Mouse (Mus musculus): ENCODE data around the gene Nrip1.

Gene Nrip1

DNA sequence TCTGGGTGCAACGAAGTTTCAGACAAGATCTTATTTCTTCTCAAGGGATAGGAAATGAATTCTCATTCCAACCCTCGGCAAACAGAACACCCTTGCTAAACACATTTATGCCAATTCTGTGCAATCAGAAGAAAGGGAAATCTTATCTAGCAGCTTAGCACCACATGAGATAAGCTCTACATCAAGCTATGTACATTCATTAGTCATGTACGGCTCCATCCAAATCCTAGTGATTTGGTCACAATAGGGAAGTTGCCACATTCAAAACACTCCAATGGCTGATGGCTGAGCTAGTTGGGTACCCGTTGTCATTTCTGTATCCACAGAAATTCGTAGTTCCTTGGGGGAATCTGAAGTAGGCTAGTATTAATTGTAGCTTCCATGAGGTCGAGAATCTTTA is 91.8 kb downstream of the Nrip1 start:
- no peak for DNase-seq (ENCODE audit: low spot score)

- no peak for DNase-seq (ENCODE audit: low spot score)
Observed at GRCm38 (mm10) chr16:76280365-76280764, 93.3 kb downstream of the Nrip1 start.

GRCm38 (mm10) chr16:76276271-76276670 is 97.4 kb downstream of the Nrip1 start:
- DNase-seq (ENCODE audit: low spot score), result no peak

GRCm38 (mm10) chr16:76275584-76275983 is 98.0 kb downstream of the Nrip1 start:
- DNase-seq (ENCODE audit: low spot score), result no peak

- no peak for DNase-seq (ENCODE audit: low spot score)
Observed at GRCm38 (mm10) chr16:76275166-76275565, 98.5 kb downstream of the Nrip1 start.

- no peak for DNase-seq (ENCODE audit: low spot score)
Observed at GRCm38 (mm10) chr16:76266635-76267268, 106.9 kb downstream of the Nrip1 start.

- no peak for DNase-seq (ENCODE audit: low spot score)
Observed at GRCm38 (mm10) chr16:76265874-76266273, 107.8 kb downstream of the Nrip1 start.

DNA sequence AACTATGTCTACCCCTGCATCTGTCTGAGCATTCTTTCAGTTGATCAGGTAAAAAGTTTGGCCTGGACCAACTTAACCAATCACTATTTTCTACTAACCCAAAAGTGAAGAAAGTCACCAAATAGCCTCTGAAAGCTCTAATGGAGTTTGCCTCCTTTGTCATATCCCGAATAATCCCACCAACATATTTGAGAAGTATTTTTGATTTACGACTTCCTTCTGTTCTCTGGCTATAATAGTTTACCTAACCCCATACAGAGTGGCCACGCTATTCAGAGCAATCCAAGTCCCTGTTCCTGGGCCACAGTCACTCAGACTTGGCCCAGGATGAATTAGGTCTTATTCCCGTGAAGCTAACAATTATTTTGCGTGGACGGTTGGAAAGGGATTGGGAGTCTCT is 108.3 kb downstream of the Nrip1 start:
- DNase-seq (ENCODE audit: low spot score), result no peak

DNA sequence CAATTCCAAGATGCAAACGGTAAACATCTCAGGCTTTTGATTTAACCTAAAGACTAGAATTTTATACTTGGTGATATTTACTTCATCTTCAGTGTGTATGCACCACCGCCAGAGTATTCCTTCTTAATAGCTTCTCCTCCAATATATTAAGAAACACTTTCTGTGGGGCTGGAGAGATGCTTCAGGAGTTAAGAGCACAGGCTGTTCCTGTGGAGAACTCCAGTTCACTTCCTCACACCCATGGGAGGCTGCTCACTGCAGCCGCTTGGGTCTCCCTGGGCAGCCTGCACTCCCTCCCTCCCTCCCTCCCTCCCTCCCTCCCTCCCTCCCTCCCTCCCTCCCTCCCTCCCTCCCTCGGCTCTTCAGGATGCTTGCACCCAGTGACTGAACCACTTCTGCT is 110.2 kb downstream of the Nrip1 start:
- no peak for DNase-seq (ENCODE audit: low spot score)

GRCm38 (mm10) chr16:76260296-76260695 is 113.3 kb downstream of the Nrip1 start:
- DNase-seq (ENCODE audit: low spot score), result no peak

DNA sequence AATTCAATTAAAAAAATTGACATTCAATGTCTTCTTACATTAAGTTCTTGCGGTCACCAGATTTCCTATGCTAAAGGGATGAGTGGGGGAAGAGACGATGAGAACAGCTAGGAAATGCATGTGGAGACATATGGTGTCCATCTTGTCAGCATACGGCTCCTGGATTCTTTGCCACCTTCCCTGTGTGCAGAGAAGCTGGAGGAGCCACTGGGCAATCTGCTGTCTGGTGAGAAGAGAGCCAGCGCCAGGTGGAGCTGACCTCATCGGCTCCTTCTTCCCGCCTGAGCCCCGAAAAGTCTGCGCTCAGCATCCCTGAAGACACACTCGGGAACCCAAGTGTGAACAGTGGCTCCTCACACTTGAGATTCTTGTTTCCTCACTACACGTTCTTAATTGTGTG is 121.8 kb downstream of the Nrip1 start:
- no peak for DNase-seq (ENCODE audit: low spot score)

- no peak for DNase-seq (ENCODE audit: low spot score)
Observed at GRCm38 (mm10) chr16:76249345-76250091, 124.1 kb downstream of the Nrip1 start.

DNA sequence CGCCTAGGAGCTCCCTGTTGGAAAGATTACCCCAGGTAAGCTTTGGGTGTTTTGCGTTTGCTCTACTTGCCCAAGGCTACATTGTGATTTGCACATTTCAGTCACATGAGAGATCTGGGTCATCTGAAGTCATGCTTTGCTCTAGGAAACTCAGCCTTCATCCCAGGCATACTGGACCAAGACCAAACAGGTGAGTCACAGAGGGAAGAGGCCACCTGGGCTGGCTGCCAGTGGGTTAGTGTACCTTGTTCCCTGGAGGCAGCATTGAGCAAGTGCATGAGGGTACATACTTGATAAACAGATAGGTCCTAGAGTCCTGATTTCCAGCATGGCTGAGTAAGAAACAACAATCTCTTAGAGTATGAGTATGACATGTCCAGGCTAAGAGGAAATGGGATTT is 130.8 kb downstream of the Nrip1 start:
- no peak for DNase-seq (ENCODE audit: low spot score)

GRCm38 (mm10) chr16:76241266-76241665 is 132.4 kb downstream of the Nrip1 start:
- no peak for DNase-seq (ENCODE audit: low spot score)

GRCm38 (mm10) chr16:76239353-76239752 is 134.3 kb downstream of the Nrip1 start:
- no peak for DNase-seq (ENCODE audit: low spot score)

DNA sequence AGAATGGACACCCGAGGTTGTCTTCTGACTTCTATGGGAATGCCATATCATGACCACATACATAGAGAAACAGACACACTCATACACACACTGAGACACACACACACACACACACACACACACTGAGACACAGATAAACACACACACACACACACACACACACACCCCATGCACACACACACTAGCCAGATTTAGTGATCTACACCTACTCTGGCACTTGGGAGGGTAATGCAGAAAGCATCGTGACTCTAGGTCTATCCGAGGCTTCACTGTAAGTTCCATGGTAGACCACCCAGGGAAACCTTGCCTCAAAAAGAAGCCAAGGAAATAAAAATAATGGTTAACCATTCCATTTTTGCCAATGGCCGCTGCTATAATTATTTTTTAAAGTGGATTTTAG is 134.8 kb downstream of the Nrip1 start:
- no peak for DNase-seq (ENCODE audit: low spot score)
